Mouse (Mus musculus) MEL (cell line): ENCODE results near the gene Klhl12. TPM values are rescaled to one million over a fixed set of nuclear protein-coding genes. Genes with fewer than 3 reads are reported as not detected.

Experiments
- DNase-seq: peaks from one replicate; pipeline ENCODE4 v3.0.0; 2011; ENCODE audit warnings: low read depth, low spot score
- H3K27ac ChIP-seq: 2 replicates; pipeline ENCODE4 v1.5.1; 2012; ENCODE audit warnings: low read depth, mild to moderate bottlenecking, control low read depth, low read length, moderate library complexity; ENCODE audit not compliant: control insufficient read depth
- H3K27me3 ChIP-seq, 2 experiments: fragments of 150-350 bp in 1 of 2; sonication (generic) in 1 of 2; 2 replicates each; pipeline ENCODE4 v1.6.1; 2012; ENCODE audit warnings: low read length in 2 of 2, mild to moderate bottlenecking in 2 of 2, improper control_type of control experiment in 1 of 2, moderate library complexity in 1 of 2; ENCODE audit not compliant: insufficient read depth in 2 of 2, control insufficient read depth in 1 of 2
- H3K36me3 ChIP-seq, 2 experiments: 2 replicates each; pipeline ENCODE4 v1.6.1; 2012 to 2014; ENCODE audit warnings: low read length in 2 of 2, improper control_type of control experiment in 1 of 2, inconsistent platforms in 1 of 2, mild to moderate bottlenecking in 1 of 2; ENCODE audit not compliant: insufficient read depth in 2 of 2, control insufficient read depth in 1 of 2
- H3K4me1 ChIP-seq, 2 experiments: fragments of 150-350 bp in 1 of 2; sonication (generic) in 1 of 2; 2 replicates each; pipeline ENCODE4 v1.6.1; 2012; ENCODE audit warnings: low read length in 2 of 2, improper control_type of control experiment in 1 of 2, mild to moderate bottlenecking in 1 of 2; ENCODE audit not compliant: insufficient read depth in 2 of 2, control insufficient read depth in 1 of 2
- H3K4me3 ChIP-seq, 2 experiments: fragments of 150-350 bp in 1 of 2; sonication (generic) in 1 of 2; 2 replicates each; pipeline ENCODE4 v1.5.1; 2012; ENCODE audit warnings: low read depth in 2 of 2, low read length in 2 of 2, mild to moderate bottlenecking in 2 of 2, moderate library complexity in 2 of 2, control low read depth in 1 of 2, improper control_type of control experiment in 1 of 2; ENCODE audit not compliant: control insufficient read depth in 1 of 2, insufficient read depth in 1 of 2
- H3K79me2 ChIP-seq: 2 replicates; pipeline ENCODE4 v1.6.1; 2012; ENCODE audit warnings: mild to moderate bottlenecking, low read length, moderate library complexity; ENCODE audit not compliant: control insufficient read depth, poor library complexity, insufficient read depth
- H3K9ac ChIP-seq: 2 replicates; pipeline ENCODE4 v1.6.1; 2012; ENCODE audit warnings: low read depth, mild to moderate bottlenecking, control low read depth, low read length, moderate library complexity; ENCODE audit not compliant: control insufficient read depth, poor library complexity, severe bottlenecking
- H3K9me3 ChIP-seq: fragments of 150-350 bp; sonication (generic); replicated peaks from 2 replicates; pipeline ENCODE4 v1.6.1; 2012; ENCODE audit warnings: mild to moderate bottlenecking, low read length, improper control_type of control experiment, moderate library complexity; ENCODE audit not compliant: insufficient read depth
- CTCF ChIP-seq, 3 experiments: IDR thresholded peaks in 2 of 3; conservative IDR thresholded peaks in 1 of 3; 2 replicates each; pipeline ENCODE4 v1.5.1; 2011 to 2012; ENCODE audit warnings: low read length in 3 of 3, low read depth in 2 of 3, mild to moderate bottlenecking in 2 of 3, improper control_type of control experiment in 1 of 3, inconsistent platforms in 1 of 3, mixed read lengths in 1 of 3, moderate library complexity in 1 of 3; ENCODE audit not compliant: control insufficient read depth in 1 of 3, insufficient read depth in 1 of 3, poor library complexity in 1 of 3, severe bottlenecking in 1 of 3
- ELF1 ChIP-seq: IDR thresholded peaks from 2 replicates; pipeline ENCODE4 v1.6.1; 2014; ENCODE audit warnings: low read depth, mild to moderate bottlenecking, inconsistent platforms, low read length, improper control_type of control experiment, moderate library complexity
- EP300 ChIP-seq, 2 experiments: IDR thresholded peaks; 2 replicates each; pipeline ENCODE4 v1.6.1; 2011; ENCODE audit warnings: improper control_type of control experiment in 2 of 2, low read length in 2 of 2, low read depth in 1 of 2, mild to moderate bottlenecking in 1 of 2
- GABPA ChIP-seq: IDR thresholded peaks from 2 replicates; pipeline ENCODE4 v1.6.1; 2012; ENCODE audit warnings: low read depth, mild to moderate bottlenecking, inconsistent platforms, low read length, improper control_type of control experiment, moderate library complexity
- GATA1 ChIP-seq: IDR thresholded peaks from 2 replicates; pipeline ENCODE4 v1.6.1; 2011; ENCODE audit warnings: low read depth, low read length, improper control_type of control experiment
- HCFC1 ChIP-seq: IDR thresholded peaks from 2 replicates; pipeline ENCODE4 v1.6.1; 2012; ENCODE audit warnings: low read depth, mild to moderate bottlenecking, inconsistent platforms, low read length, improper control_type of control experiment, moderate library complexity
- MEF2A ChIP-seq: IDR thresholded peaks from 2 replicates; pipeline ENCODE4 v1.6.1; 2014; ENCODE audit warnings: low read depth, mild to moderate bottlenecking, inconsistent platforms, low read length, improper control_type of control experiment; ENCODE audit not compliant: poor library complexity, insufficient replicate concordance, severe bottlenecking; ENCODE audit errors: extremely low read depth
- MYB ChIP-seq: IDR thresholded peaks from 2 replicates; pipeline ENCODE4 v1.6.1; 2011; ENCODE audit warnings: mild to moderate bottlenecking, low read depth, low read length, improper control_type of control experiment
- MYC ChIP-seq: IDR thresholded peaks from 2 replicates; pipeline ENCODE4 v1.6.1; 2011; ENCODE audit warnings: low read depth, mild to moderate bottlenecking, low read length, improper control_type of control experiment, moderate library complexity
- NELFE ChIP-seq: IDR thresholded peaks from 2 replicates; pipeline ENCODE4 v1.6.1; 2011; ENCODE audit warnings: low read depth, low read length, improper control_type of control experiment
- POLR2A ChIP-seq, 2 experiments: IDR thresholded peaks; 2 replicates each; pipeline ENCODE4 v1.6.1; 2011 to 2012; ENCODE audit warnings: low read length in 2 of 2, mild to moderate bottlenecking in 2 of 2, control low read depth in 1 of 2, improper control_type of control experiment in 1 of 2, low read depth in 1 of 2, moderate library complexity in 1 of 2; ENCODE audit not compliant: control insufficient read depth in 1 of 2, insufficient read depth in 1 of 2, poor library complexity in 1 of 2
- RAD21 ChIP-seq: IDR thresholded peaks from 2 replicates; pipeline ENCODE4 v1.6.1; 2011; ENCODE audit warnings: mild to moderate bottlenecking, low read depth, low read length, improper control_type of control experiment
- SIN3A ChIP-seq: IDR thresholded peaks from 2 replicates; pipeline ENCODE4 v1.6.1; 2012; ENCODE audit warnings: low read length, improper control_type of control experiment, inconsistent platforms
- SMC3 ChIP-seq: IDR thresholded peaks from 2 replicates; pipeline ENCODE4 v1.6.1; 2011; ENCODE audit warnings: low read depth, low read length, improper control_type of control experiment
- USF1 ChIP-seq: IDR thresholded peaks from 2 replicates; pipeline ENCODE4 v1.6.1; 2014; ENCODE audit warnings: low read depth, mild to moderate bottlenecking, inconsistent platforms, low read length, improper control_type of control experiment, moderate library complexity
- ZMIZ1 ChIP-seq: IDR thresholded peaks from 2 replicates; pipeline ENCODE4 v1.6.1; 2012; ENCODE audit warnings: low read depth, mild to moderate bottlenecking, inconsistent platforms, low read length, improper control_type of control experiment, moderate library complexity
- polyA plus RNA-seq, 2 experiments: library from polyadenylated mRNA; stranded (reverse) in 1 of 2; unstranded in 1 of 2; fragments of >175 nt in 1 of 2; fragments of >200 nt in 1 of 2; gene quantifications; 2 replicates each; pipeline versions ENCODE4 v1.2.1 to v1.2.4; 2012; ENCODE audit warnings: low replicate concordance in 2 of 2, low read depth in 1 of 2; ENCODE audit not compliant: insufficient read length in 2 of 2, insufficient read depth in 1 of 2, missing spikeins in 1 of 2
- total RNA-seq: library from RNA; depleted of rRNA; stranded (reverse); fragments of 300-350 nt; gene quantifications from 2 replicates; pipeline ENCODE4 v1.2.3, GENCODE M21; 2012

Klhl12 gene
- total and polyA plus RNA-seq, 3 experiments = 20.8 to 26.4 TPM; not detected in 1

DNA sequence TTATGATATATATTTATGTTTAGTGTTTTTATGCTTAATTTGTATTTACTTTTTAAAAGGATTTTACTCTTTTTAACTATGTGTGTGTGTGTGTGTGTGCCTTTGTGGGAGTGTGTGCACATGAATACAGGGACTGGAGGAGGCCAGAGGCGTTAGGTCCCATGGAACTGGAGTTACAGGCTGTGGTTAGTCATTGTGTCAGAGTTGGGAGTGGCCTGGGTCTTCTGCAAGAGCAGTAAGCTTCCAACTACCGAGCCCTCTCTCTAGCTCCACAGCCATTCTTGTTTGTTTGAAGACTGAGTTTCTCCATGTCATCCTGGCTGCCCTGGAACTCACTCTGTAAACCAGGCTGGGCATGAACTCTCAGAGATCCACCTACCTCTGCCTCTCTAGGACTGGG, 67.0 kb downstream of the Klhl12 start:
- no peak overlapping the region for H3K27ac ChIP-seq
- H3K27me3 ChIP-seq = no peaks in the 10 kb centered on the region
- no peaks in the 10 kb centered on the region for H3K79me2 ChIP-seq
- H3K4me1 ChIP-seq = peaks cover 29 to 36% of the 10 kb centered on the region in 2 experiments
- no peak for TF ChIP-seq HCFC1
- no peak for TF ChIP-seq GATA1
- TF ChIP-seq ZMIZ1 = no peak
- no peak for TF ChIP-seq MEF2A
- no peak for TF ChIP-seq POLR2A (IDR thresholded peaks at IDR 0.05; ENCODE audit: control insufficient read depth in 1 of 2, insufficient read depth in 1 of 2, low read depth in 1 of 2, low read length in 2 of 2, poor library complexity in 1 of 2)
- H3K4me3 ChIP-seq = no peak overlapping the region
- peaks cover 0 to 27% of the 10 kb centered on the region in 2 experiments; a peak in 2 of 4 replicates for H3K36me3 ChIP-seq
- no peaks in the 10 kb centered on the region for H3K9me3 ChIP-seq
- peak; percentile 33 for DNase-seq
- no peak overlapping the region for H3K9ac ChIP-seq

DNA sequence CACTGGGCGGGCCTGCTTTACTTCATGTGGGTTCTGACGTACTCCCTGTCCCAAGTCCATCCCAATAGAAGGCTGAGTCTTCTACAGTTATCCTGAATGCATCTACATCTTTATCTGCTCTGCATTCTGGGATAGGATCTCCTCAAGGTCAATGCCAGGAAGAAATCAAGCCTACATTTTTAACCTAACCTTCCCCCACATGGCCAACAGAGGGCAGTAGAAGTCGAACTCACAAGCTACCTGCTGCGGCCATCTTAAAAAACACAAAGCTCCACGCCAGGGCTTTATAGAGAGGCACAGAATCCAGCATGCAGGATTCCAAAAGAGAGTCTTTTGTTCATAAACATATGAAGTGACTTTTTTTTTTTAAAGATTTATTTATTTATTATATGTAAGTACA, 69.1 kb downstream of the Klhl12 start:
- Histone ChIP-seq H3K36me3 (peaks cover 0 to 19% of the 10 kb centered on the region in 2 experiments; a peak in 2 of 4 replicates), H3K79me2 (no peaks in the 10 kb centered on the region), H3K4me3 (no peak overlapping the region), H3K4me1 (peaks cover 29 to 32% of the 10 kb centered on the region in 2 experiments), H3K9me3 (no peaks in the 10 kb centered on the region), H3K27ac (no peak overlapping the region), H3K27me3 (no peaks in the 10 kb centered on the region), H3K9ac (no peak overlapping the region)
- DNase-seq = peak; percentile 67
- TF ChIP-seq RAD21 = peak; percentile 51
- TF ChIP-seq SMC3 = peak; percentile 54
- no peak for TF ChIP-seq MYB
- peak; percentile 51 to 66 (median 62) for TF ChIP-seq CTCF (IDR thresholded peaks at IDR 0.05 in 2 of 3, conservative IDR thresholded peaks at IDR 0.05 in 1 of 3; ENCODE audit: control insufficient read depth in 1 of 3, insufficient read depth in 1 of 3, low read depth in 2 of 3, low read length in 3 of 3, poor library complexity in 1 of 3, severe bottlenecking in 1 of 3)
- no peak for TF ChIP-seq EP300 (IDR thresholded peaks at IDR 0.05; ENCODE audit: low read depth in 1 of 2, low read length in 2 of 2)

DNA sequence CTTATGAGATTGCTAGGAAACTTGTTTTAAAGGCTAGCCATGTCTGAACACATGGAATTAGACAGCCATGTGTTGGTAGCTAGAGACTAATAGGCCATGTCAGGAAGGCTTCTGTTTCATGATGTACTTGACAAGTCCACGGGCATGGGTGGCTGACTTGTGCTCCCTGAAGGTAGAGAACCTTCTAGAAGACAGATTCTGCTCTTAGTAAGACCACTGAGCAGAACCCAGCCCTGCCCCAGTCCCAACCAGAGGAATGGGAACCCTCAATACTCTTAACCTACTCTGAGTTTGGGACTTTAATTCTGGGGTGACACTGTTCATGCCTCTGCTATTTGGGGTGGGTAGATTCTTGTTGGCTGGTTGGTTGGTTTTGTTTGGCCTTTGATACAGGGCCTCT, 69.7 kb downstream of the Klhl12 start:
- Histone ChIP-seq H3K4me3 (no peak overlapping the region), H3K79me2 (no peaks in the 10 kb centered on the region), H3K27me3 (no peaks in the 10 kb centered on the region), H3K9me3 (no peaks in the 10 kb centered on the region), H3K27ac (no peak overlapping the region), H3K36me3 (peaks cover 0 to 15% of the 10 kb centered on the region in 2 experiments; a peak in 2 of 4 replicates), H3K4me1 (peaks cover 23 to 28% of the 10 kb centered on the region in 2 experiments), H3K9ac (no peak overlapping the region)
- no peak for DNase-seq
- TF ChIP-seq SIN3A = no peak
- no peak for TF ChIP-seq GABPA
- TF ChIP-seq MYC = no peak
- no peak for TF ChIP-seq NELFE
- TF ChIP-seq USF1 = no peak
- no peak for TF ChIP-seq ELF1
